Mouse (Mus musculus) small intestine, adult 2 months (tissue): ENCODE data around the gene Otud5.

Source experiments
- CTCF ChIP-seq: fragments of 200-500 bp; IDR thresholded peaks from 2 replicates; pipeline ENCODE4 v1.5.1; 2012; ENCODE audit warnings: low read depth, mild to moderate bottlenecking, control low read depth, inconsistent platforms, low read length, moderate library complexity, mixed read lengths; ENCODE audit not compliant: insufficient replicate concordance, insufficient read length; ENCODE audit errors: extremely low read depth
- POLR2A ChIP-seq: fragments of 200-500 bp; IDR thresholded peaks from 2 replicates; pipeline ENCODE4 v1.6.1; 2012; ENCODE audit warnings: low read depth, mild to moderate bottlenecking, control low read depth, inconsistent platforms, low read length, moderate library complexity

DNA sequence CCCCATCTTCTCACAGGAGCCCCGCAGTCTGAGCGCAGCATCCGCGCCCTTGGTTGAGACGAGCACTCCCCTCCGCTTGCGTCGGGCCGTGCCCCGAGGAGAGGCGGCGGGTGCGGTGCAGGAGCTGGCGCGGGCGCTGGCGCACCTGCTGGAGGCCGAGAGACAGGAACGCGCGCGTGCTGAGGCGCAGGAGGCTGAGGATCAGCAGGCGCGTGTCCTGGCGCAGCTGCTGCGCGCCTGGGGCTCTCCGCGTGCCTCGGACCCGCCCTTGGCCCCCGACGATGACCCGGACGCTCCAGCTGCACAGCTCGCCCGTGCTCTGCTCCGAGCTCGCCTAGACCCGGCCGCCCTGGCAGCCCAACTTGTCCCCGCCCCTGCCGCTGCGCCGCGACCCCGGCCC is 80.9 kb downstream of the Otud5 start:
- TF ChIP-seq POLR2A (no peak), CTCF (no peak)
